In the genomic region with DNA sequence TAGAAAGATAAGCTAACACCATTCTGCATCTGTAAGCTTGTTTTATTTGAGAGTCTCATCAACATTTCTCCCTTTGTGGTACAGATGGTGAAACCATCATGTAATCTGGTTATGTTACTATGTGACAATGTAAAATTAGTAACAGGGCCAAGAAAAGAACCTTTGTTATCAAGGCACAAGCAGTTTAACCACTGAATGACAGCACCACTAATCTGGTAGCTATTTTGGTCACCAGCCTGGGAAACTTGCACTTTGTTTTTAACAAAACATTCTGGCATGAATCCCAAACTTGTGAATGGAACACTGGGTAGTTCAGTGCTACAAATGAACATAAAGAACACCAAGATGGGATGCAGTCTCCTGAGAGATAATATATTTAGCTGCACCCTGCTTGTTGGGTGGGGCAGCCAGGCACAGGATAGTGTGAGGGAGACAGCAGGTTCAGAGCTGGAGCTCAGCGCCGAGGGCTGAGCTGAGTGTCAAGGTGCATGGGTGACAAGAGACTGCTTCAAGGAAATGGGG, we compare ENCODE assay signal across 9 mouse cellular contexts. TPM values are rescaled to one million over a fixed set of nuclear protein-coding genes. Genes with fewer than 3 reads are reported as not detected.
A peak's percentile ranks its signal among the peaks of the same experiment; 100 is the strongest.
DNase-seq lines count a peak whose midpoint lies in the region.
"Had no signal": no experiment of that assay in that cellular context is flagged by ENCODE, and none has a peak within 500 bp of the region (broad histone marks: within the 10 kb centered on the region; RNA-seq: fewer than 3 reads in every experiment).

No protein-coding gene starts in this region.

- peak; percentile 19 for DNase-seq in layer of hippocampus, adult 11-12 months (ENCODE audit: low spot score)
- DNase-seq in layer of hippocampus, postnatal 10 days (ENCODE audit: low spot score in 2 of 2): no peak
- DNase-seq in MN1 (ENCODE audit: low spot score): peak; percentile 9
- DNase-seq in brain, embryonic 18.5 days (ENCODE audit: low read depth, low spot score): peak; percentile 39
- peak; percentile 61 for DNase-seq in layer of hippocampus, adult 9-11 months
- DNase-seq in adrenal gland, postnatal 25 days: no peak
- DNase-seq in adrenal gland, postnatal 10 days: no peak
- DNase-seq in hindbrain, embryonic 10.5 days (ENCODE audit: low spot score): no peak

- no peak overlapping the region for H3K27ac ChIP-seq in hindbrain, embryonic 10.5 days

- no peaks in the 10 kb centered on the region for H3K4me1 ChIP-seq in hindbrain, embryonic 10.5 days (replicated peaks)

- peaks cover 38% of the 10 kb centered on the region for H3K36me3 ChIP-seq in hindbrain, embryonic 10.5 days

- H3K27me3 ChIP-seq in hindbrain, embryonic 10.5 days (ENCODE audit: insufficient read depth, poor library complexity, severe bottlenecking): no peaks in the 10 kb centered on the region

- no peak overlapping the region for H3K4me3 ChIP-seq in hindbrain, embryonic 10.5 days

- no peaks in the 10 kb centered on the region for H3K9me3 ChIP-seq in hindbrain, embryonic 10.5 days

- WGBS in hindbrain, embryonic 10.5 days: 88% methylated on average over 2 of the region's 2 CpGs

RNA-seq across cellular contexts. Expression of a gene that starts 23.2 kb away (rescaled TPM):
- 100 to 1,000 TPM; 134 to 147 TPM for total RNA-seq in layer of hippocampus, postnatal 10 days (2021)
- total RNA-seq in adrenal gland, postnatal 25 days (2021): 101 and 103 TPM in 2 replicates
- 100 to 1,000 TPM; 105 to 114 TPM for total RNA-seq in adrenal gland, postnatal 10 days (2021)
- 78.1 and 97.4 TPM in 2 replicates for polyA plus RNA-seq in hindbrain, embryonic 10.5 days (2016; fragmentation: Nextera tagmentation; extraction: Ambion mirVana)

RNA-seq across cellular contexts. Expression of a gene that starts 23.5 kb away (rescaled TPM):
- 10 to 100 TPM; 55.0 to 61.3 TPM for total RNA-seq in layer of hippocampus, postnatal 10 days (2021)
- 32.6 and 36.4 TPM in 2 replicates for total RNA-seq in adrenal gland, postnatal 25 days (2021)
- total RNA-seq in adrenal gland, postnatal 10 days (2021): 10 to 100 TPM; 24.1 to 35.3 TPM
- 21.7 and 22.6 TPM in 2 replicates for polyA plus RNA-seq in hindbrain, embryonic 10.5 days (2016; fragmentation: Nextera tagmentation; extraction: Ambion mirVana)

RNA-seq across cellular contexts. Expression of a gene that starts 43.8 kb away (rescaled TPM):
- not detected for total RNA-seq in layer of hippocampus, postnatal 10 days (2021)
- total RNA-seq in adrenal gland, postnatal 25 days (2021): not detected in 2 replicates
- total RNA-seq in adrenal gland, postnatal 10 days (2021): not detected
- polyA plus RNA-seq in hindbrain, embryonic 10.5 days (2016; fragmentation: Nextera tagmentation; extraction: Ambion mirVana): not detected in 2 replicates
- polyA plus RNA-seq: limb, embryonic 14.5 days had no signal

RNA-seq across cellular contexts. Expression of a gene that starts 56.9 kb away (rescaled TPM):
- not detected for total RNA-seq in layer of hippocampus, postnatal 10 days (2021)
- total RNA-seq in adrenal gland, postnatal 25 days (2021): 0.12 TPM in 1 of 2 replicates, not detected in the other
- total RNA-seq in adrenal gland, postnatal 10 days (2021): under 1 TPM; 0.21 to 0.33 TPM
- polyA plus RNA-seq in hindbrain, embryonic 10.5 days (2016; fragmentation: Nextera tagmentation; extraction: Ambion mirVana): 0.09 TPM in 1 of 2 replicates, not detected in the other

RNA-seq across cellular contexts. Expression of a gene that starts 59.8 kb away (rescaled TPM):
- 10 to 100 TPM; 34.3 to 37.1 TPM for total RNA-seq in layer of hippocampus, postnatal 10 days (2021)
- 40.7 and 42.7 TPM in 2 replicates for total RNA-seq in adrenal gland, postnatal 25 days (2021)
- total RNA-seq in adrenal gland, postnatal 10 days (2021): 10 to 100 TPM; 30.4 to 43.1 TPM
- 30.3 and 33.7 TPM in 2 replicates for polyA plus RNA-seq in hindbrain, embryonic 10.5 days (2016; fragmentation: Nextera tagmentation; extraction: Ambion mirVana)

Comparison
In these comparisons a context has a peak if more than half of its experiments do, and no peak if none do; other contexts are left out.
1. DNase-seq: peak in layer of hippocampus, adult 11-12 months (single experiment), MN1 (single experiment), brain, embryonic 18.5 days (single experiment) and layer of hippocampus, adult 9-11 months (single experiment); none in layer of hippocampus, postnatal 10 days (0 of 2), adrenal gland, postnatal 25 days (single experiment), adrenal gland, postnatal 10 days (single experiment) and hindbrain, embryonic 10.5 days (single experiment).